13 mouse cellular contexts compared by ENCODE assay signal in the genomic region with DNA sequence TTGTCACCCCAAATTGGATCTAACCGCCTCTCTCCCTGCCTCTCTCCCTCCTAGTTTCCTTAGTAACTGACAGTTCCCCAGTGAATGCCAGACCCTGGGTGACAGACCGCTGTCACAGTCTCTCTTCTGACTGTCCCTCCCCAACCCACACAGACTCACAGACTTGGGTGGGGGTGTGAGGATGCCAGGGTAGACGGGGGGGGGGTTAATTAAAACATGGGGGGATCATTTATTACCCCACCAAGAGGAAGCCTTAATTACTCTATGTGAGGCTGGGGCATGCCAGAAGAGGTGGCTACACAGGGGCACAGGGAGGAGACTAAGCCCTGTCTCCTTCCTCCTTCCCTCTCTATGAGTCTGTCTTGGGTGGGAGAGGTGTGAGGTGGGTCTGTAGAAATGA.
"Had no signal": no experiment of that assay in that cellular context is flagged by ENCODE, and none has a peak within 500 bp of the region (broad histone marks: within the 10 kb centered on the region; RNA-seq: fewer than 3 reads in every experiment).

No protein-coding gene starts in this region.

- H3K36me3 ChIP-seq: limb, embryonic 12.5 days; liver, embryonic 13.5 days; lung, embryonic 15.5 days; neural tube, embryonic 12.5 days had no signal

- H3K4me1 ChIP-seq: liver, embryonic 13.5 days; lung, embryonic 15.5 days had no signal

- ATAC-seq: intestine, embryonic 16.5 days; liver, postnatal 0 days had no signal

- H3K4me2 ChIP-seq: limb, embryonic 12.5 days; liver, embryonic 13.5 days; lung, embryonic 15.5 days; neural tube, embryonic 12.5 days had no signal

- H3K9ac ChIP-seq: limb, embryonic 12.5 days; liver, embryonic 13.5 days; liver, postnatal 0 days; lung, embryonic 15.5 days; neural tube, embryonic 12.5 days had no signal

- DNase-seq: kidney, adult 8-10 months; kidney, postnatal 36 days; layer of hippocampus, postnatal 36 days; liver; liver, embryonic 13.5 days; liver, postnatal 0 days; lung, postnatal 14 days; thymus, postnatal 4 days had no signal

- H3K4me3 ChIP-seq: limb, embryonic 12.5 days; liver, embryonic 13.5 days; lung, embryonic 15.5 days; neural tube, embryonic 12.5 days had no signal

- H3K27ac ChIP-seq: limb, embryonic 12.5 days; liver, embryonic 13.5 days; lung, embryonic 15.5 days; neural tube, embryonic 12.5 days; stomach, postnatal 0 days had no signal

- H3K9me3 ChIP-seq: limb, embryonic 12.5 days; liver, embryonic 13.5 days; lung, embryonic 15.5 days; neural tube, embryonic 12.5 days had no signal

- H3K27me3 ChIP-seq: liver, embryonic 13.5 days; lung, embryonic 15.5 days; neural tube, embryonic 12.5 days had no signal
